Mouse (Mus musculus) urinary bladder, adult 18-20 months (tissue): ENCODE measurements at regions not wholly inside any gene's neighbourhood (a gene's known extent, or its start where the extent isn't known, plus 50 kb on each side); places are given as distances from the start of the nearest gene placed in this dataset.
A peak's percentile ranks its signal among the peaks of the same experiment; 100 is the strongest.

Source experiments
- DNase-seq, 2 experiments: peaks; one replicate each; pipeline ENCODE4 v3.0.0; 2022; ENCODE audit warnings: low spot score in 2 of 2, mixed read lengths in 2 of 2

- no peak for DNase-seq
These were observed 118.4 kb downstream of the Gnat3 start for GRCm38 (mm10) chr5:18080761-18081160.

DNA sequence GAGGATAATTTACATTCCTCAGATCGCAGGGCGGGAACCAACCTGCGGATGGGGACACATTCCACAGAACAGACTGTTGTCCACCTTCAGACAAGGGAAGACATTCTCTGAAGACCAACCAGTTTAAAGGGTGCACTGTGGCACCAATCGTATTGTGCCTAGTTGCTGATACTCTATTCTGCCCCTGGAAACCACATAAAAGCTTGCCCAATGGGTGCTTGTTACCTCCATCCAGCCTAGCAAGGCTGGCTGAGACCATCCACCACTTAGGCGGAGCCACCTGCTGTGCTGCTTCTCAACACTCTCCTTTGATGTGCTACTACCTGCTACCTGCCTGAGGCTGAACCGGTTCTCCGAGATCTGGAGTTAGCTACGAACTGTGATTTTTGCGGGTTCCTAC is 119.9 kb downstream of the Gnat3 start:
- DNase-seq: no peak

- no peak for DNase-seq
These were observed 121.4 kb downstream of the Gnat3 start for GRCm38 (mm10) chr5:18083789-18084188.

DNA sequence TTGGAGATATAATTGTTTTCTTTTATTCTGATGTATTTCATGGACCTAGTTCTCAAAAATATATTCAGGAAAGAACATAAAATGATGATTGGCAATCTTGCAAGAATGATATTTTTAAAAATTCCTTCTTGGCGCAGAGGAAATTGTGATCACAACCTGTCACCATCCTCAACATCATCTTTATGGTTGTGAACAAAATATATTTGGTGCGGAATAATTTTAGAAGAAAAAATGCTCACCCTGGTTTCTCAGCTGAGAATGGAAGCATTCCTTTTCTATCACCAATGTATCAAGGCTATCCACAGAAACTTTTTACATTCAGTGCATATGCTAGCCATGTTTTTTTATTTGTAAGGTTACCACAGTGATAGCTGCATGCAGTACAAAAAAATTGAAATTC is 123.1 kb downstream of the Gnat3 start:
- DNase-seq: no peak

GRCm38 (mm10) chr5:18087919-18088445 is 125.6 kb downstream of the Gnat3 start:
- DNase-seq: peak; percentile 7 to 27

GRCm38 (mm10) chr5:18089956-18090355 is 127.6 kb downstream of the Gnat3 start:
- no peak for DNase-seq

GRCm38 (mm10) chr5:18114905-18115689 is 152.7 kb downstream of the Gnat3 start:
- no peak for DNase-seq

DNA sequence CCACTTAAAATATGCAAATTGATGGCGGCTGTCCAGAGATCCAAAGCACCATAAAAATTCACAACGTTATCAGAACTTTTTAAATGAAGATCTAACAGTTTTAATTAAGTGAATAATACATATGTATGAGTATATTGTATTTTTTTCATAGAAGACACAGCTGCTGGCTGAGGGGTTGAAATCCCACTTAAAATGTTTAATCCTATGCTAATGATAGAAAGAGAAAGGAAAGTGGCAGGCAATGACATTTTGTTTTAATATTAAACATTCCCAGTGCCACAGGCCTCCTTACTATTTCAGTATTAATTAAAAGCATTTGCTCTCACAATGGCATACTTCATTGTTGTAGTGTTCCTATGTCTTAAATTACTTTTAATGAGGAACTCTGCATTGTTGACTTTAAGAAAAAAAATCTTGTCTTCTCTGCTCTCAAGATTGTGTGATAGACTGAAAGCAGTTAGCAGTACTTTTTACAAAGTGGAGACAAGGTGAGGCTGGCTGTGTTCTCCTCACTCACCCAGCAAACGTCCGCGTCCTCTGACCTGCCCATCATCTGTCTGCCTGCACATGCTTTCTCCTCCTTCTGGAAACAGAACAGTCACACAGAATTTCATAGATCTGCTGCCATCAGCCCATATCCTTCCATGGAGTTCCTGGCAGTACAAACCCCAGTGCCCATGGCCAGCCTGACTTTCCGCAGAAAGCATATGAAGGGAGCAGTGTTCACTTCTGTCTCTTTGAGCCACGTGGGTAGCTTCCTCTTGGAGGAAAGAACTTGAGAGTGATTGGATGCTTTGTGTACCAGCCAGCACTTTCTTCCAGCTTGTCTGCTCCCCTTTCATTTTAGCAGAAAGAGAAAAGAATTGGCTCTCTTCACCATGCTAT is 173.7 kb downstream of the Gnat3 start:
- DNase-seq: no peak

GRCm38 (mm10) chr5:18137450-18138061 is 175.2 kb downstream of the Gnat3 start:
- DNase-seq: no peak

DNA sequence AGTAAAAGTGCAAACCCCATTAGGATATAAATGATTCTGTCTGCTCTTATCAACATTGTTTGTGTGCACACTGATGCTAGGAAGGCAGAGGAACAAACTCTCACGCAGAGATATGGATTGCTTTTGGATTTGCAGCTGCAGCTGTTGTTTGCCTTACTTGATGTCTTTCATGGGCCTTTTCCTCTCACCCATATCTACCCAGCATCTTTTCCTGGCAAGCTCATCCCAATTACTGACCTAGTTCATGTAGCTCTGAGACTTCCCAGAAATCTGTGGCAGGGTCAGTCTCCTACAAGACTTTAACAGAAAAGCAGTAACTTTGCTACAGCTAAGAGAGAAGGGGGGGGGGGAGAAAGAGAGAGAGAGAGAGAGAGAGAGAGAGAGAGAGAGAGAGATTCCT is 189.9 kb downstream of the Gnat3 start:
- no peak for DNase-seq

- no peak for DNase-seq
These were observed 191.4 kb downstream of the Gnat3 start for GRCm38 (mm10) chr5:18153703-18154102.

DNA sequence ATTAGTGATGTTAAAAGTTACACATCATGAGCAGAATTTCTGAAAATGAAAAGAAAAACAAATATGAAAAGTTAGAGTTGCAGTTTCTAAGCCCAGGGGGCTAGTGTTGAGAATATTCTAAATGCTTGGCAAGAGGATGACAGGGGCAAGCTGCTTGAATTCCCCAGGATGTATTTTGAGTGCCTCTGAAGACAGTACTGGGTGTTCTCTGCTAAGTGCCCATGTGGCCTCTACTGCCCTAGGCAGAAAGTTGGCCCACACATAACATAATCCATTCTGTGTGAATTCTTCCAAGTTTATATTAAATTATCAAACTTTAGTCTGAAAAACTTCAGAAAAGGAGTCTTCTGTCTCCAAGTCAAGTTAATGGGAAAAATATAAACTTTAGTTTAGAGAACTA is 196.6 kb downstream of the Gnai1 start:
- DNase-seq: no peak

GRCm38 (mm10) chr5:18177810-18178209 is 182.3 kb downstream of the Gnai1 start:
- DNase-seq: no peak

GRCm38 (mm10) chr5:18211395-18212057 is 148.6 kb downstream of the Gnai1 start:
- no peak for DNase-seq
